Mouse (Mus musculus): Measurements from ENCODE around the gene Galnt2.
A peak's percentile ranks its signal among the peaks of the same experiment; 100 is the strongest.

Gene Galnt2

DNA sequence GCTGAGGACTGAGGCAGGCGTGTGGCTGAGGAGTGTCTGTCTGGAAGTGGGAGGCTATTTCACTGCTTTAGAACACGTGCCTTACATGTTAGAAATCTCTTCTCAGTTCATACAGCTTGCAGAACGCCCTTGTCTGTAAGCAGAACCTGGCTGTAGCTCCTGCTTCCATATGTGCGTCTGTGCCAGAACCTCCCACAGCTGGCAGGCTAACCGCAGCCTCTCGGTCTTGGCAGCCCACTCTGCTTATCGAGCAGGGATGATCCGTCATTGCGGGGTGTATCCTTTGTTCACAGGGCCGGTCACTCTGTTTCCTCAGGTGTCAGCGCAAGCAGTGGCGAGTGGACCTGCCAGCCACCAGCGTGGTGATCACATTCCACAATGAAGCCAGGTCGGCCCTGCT is 92.2 kb downstream of the Galnt2 start:
- no peak for DNase-seq (ENCODE audit: low spot score in 2 of 2)

DNA sequence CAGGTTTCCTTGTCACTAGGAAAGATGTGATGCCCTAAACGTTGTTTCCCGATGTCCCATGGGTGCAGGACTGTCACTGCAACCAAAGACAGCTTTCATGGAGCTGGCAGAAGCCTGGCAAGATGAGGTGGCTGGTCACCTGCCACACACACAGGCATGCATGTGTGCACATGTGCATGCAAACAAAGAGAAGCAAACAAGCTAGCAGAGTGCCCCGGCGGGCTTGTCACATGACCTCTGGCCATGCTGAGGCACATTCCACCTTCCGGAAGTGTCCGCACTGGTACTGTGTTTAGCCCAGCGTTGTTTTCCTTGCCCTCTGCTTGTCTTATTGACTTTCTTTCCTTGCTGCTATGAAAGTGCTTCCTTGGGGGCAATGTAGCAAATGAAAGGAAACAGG is 97.1 kb downstream of the Galnt2 start:
- no peak for DNase-seq (ENCODE audit: low spot score in 2 of 2)

GRCm38 (mm10) chr8:124329690-124330089 is 98.5 kb downstream of the Galnt2 start:
- DNase-seq (ENCODE audit: low spot score in 2 of 2), result no peak

- DNase-seq (ENCODE audit: low spot score in 2 of 2), result no peak
Measured at GRCm38 (mm10) chr8:124330433-124330832, 99.2 kb downstream of the Galnt2 start.

- no peak for DNase-seq (ENCODE audit: low spot score in 2 of 2)
Measured at GRCm38 (mm10) chr8:124331094-124331493, 99.9 kb downstream of the Galnt2 start.

GRCm38 (mm10) chr8:124331706-124332105 is 100.5 kb downstream of the Galnt2 start:
- no peak for DNase-seq (ENCODE audit: low spot score in 2 of 2)

GRCm38 (mm10) chr8:124336302-124336701 is 105.1 kb downstream of the Galnt2 start:
- no peak for DNase-seq (ENCODE audit: low spot score in 2 of 2)

GRCm38 (mm10) chr8:124339742-124340141 is 108.6 kb downstream of the Galnt2 start:
- no peak for DNase-seq (ENCODE audit: low spot score in 2 of 2)

DNA sequence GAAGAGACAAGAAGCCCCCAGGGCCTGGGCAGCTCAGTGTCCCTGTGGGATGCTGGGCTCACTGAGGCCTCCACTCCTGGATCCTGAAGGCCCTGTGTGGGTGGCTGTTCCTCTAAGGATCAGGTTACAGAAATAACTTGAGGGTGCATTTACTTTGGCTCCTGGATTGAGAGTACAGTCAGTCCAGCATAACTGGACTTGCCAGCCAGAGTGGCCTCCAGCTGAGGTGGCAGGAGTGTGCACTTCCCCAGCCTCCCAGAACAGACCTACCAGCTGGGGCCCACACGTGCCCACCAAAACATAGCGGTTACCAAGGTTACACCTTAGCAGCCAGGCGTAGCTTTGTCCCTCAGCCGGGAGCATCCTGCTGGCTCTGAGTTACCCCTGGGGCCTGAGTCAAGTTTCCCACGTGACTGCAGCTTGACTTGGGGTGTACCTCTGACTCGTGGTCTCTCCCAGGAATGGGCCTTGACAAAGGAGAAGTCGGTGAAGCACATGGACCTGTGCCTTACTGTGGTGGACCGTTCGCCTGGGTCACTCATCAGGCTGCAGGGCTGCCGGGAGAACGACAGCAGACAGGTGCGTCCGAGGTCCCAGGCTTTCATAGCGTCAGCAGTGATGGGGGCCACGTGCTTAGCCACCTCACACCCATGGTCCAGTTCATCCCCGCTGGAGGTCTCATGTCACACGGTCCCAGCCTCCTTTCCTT is 109.3 kb downstream of the Galnt2 start:
- DNase-seq (ENCODE audit: low spot score in 2 of 2), result no peak

DNA sequence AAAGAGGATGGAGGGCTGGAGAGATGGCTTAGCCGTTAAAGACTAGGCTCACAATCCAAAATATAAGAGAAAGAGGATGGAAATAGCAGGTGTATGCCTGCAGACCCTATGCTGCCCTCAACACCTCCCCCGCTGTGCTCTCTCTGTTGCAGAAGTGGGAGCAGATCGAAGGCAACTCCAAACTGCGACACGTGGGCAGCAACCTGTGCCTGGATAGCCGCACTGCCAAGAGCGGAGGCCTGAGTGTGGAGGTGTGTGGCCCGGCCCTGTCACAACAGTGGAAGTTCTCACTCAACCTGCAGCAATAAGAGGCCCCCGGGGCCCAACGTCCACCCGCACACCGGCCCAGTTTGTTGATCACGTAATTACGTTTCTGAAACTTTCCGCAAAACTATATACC is 112.0 kb downstream of the Galnt2 start:
- DNase-seq (ENCODE audit: low spot score in 2 of 2), result no peak

DNA sequence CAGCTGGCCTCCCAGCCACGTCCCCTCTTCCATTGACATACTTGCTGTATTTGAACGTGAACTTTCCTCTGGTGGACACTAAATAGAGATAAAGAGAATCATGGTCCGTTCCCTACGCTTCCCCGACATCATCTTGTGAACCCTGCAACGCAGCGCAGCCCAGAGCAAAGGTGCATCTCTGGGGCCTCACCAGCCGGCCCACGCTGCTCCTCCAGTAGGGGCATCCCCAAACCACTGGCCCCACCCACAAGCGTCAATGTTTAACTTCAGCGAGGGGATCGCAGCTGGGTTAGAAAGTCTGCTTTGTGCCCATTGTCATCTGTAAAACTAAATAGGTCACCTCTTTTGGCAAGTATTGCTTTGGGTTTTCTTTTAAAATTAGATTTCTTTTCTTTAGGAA is 112.8 kb downstream of the Galnt2 start:
- DNase-seq (ENCODE audit: low spot score in 2 of 2), result no peak

DNA sequence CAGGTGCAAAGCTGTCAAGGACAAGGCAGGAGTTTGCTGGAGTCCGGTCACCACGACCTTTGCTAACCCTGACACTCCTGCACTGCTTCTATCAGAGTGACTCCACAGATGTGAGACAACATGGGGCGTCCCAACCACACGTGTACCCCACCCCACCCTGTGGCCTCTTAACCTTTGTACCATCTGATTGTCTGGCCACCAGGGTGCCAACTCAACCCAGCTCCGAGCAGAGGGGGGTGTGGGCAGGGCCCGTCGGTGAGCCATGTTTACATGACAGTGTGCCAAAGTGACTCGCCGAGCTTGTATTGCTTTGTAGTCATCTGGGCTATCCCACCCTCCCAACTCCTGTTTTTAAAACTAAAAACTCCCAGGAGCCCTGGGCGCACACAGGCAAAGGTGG is 113.9 kb downstream of the Galnt2 start:
- DNase-seq (ENCODE audit: low spot score in 2 of 2), result no peak

- peak; percentile 46 to 84 for DNase-seq (ENCODE audit: low spot score in 2 of 2)
Measured at GRCm38 (mm10) chr8:124346852-124347523, 115.8 kb downstream of the Galnt2 start.

- DNase-seq (ENCODE audit: low spot score in 2 of 2), result no peak
Measured at GRCm38 (mm10) chr8:124348087-124348486, 116.9 kb downstream of the Galnt2 start.

DNA sequence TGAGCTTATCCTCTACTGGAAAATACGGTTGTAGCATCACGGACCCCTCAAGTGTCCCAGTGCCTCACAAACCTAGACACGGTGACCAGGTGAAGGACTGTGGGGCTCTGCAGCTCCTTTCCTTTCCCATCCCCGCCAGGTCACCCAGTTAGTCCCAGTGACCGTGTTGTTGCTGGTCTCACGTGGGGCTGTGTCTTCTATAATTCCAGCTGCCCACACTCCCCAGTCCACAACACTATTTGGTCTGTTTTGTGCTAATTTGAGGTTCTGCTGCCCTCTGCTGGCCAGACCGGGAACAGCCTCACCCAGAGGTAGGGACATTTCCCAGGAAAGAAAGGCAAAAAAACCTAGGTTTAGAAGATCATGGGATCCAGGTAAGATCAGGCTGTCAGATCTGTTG is 118.5 kb downstream of the Galnt2 start:
- DNase-seq (ENCODE audit: low spot score in 2 of 2), result peak; percentile 62 to 89

- no peak for DNase-seq (ENCODE audit: low spot score in 2 of 2)
Measured at GRCm38 (mm10) chr8:124351636-124352035, 120.4 kb downstream of the Galnt2 start.

DNA sequence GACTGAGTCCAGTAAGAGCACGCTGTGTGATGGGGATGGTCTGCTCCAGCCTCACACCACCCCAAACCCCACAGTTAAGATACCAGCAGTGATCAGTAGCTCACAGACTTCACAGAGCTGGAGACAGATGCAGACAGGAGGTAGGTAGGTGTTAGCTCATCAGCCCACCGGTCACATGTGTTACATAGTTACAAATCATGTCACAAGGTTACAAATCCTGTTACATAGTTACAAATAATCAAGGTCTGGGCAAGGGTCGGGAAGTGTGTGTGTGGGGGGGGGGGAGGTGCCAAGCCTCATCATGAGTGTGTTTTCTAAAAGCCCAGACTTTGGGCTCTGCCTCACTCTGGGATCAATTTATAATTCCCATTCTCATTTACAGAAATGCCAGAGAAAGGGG is 129.7 kb downstream of the Galnt2 start:
- DNase-seq (ENCODE audit: low spot score in 2 of 2), result no peak

DNA sequence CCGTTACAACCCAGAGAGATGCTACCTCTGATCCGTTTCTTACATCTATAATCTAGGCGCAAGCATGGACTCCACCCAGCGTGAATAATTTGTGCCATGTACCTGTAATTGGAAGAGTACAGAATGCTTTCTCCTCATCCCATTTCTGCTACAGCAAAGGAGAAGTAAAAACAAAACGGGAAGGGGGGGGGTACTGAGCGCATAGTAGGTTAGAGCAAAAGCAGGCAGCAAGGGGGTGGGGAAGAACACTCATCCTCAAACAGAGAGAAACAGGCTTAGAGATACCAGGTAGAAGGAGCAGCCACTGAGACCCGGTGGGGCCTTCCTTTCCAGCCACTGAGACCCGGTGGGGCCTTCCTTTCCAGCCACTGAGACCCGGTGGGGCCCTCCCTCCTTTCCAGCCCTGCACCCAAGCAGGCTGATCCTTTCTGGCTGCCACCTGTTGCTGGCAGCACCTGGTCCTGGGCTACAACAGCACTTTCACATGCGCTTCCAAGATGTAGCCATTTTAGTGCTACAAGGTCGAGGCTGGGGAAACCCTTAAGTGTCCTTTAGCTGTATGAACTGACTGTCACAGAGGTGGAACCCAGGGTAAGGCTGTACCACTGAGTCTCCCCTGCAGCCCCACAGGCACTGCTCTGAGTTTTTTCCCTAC is 130.7 kb downstream of the Galnt2 start:
- no peak for DNase-seq (ENCODE audit: low spot score in 2 of 2)

DNA sequence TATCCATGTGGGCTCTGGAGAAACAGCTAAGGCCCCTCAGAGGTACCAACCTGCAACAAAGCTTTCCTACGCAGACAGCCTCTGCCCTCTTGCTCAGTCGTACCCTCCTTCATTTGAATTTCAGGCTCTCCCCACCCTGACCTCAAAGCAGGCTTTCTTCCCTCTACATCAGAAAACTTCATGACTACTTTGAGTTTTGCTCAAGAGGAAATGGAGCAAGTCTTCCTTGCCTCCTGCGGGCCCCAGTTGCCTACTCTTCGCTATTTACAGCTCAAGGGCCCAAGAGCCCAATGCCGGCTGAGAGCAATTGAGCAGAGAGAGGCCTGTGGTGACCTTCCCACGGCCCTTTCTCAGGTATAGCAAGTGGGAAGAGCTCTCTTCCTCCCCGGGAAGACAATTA is 131.4 kb downstream of the Galnt2 start:
- DNase-seq (ENCODE audit: low spot score in 2 of 2), result no peak

GRCm38 (mm10) chr8:124363337-124363736 is 132.1 kb downstream of the Galnt2 start:
- no peak for DNase-seq (ENCODE audit: low spot score in 2 of 2)

DNA sequence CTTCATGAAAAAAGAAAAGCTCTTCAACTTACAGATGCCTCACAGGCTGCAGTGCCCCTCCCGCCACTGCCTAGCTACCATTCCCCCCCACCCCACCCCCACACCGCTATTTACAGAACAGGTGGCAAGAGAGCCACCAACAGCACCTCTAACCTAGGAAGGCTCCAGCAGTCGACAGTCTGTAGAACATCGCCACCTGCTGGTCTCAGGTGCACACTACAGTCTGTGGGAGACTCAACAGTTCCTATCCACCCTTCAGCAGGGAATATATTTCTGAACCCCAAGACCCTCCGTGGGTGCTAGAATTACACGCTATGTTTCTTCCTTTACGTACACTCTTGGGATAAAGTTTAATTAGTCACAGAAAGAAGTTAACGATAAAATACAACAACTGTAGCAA is 137.0 kb downstream of the Galnt2 start:
- peak; percentile 56 to 87 for DNase-seq (ENCODE audit: low spot score in 2 of 2)

- DNase-seq (ENCODE audit: low spot score in 2 of 2), result no peak
Measured at GRCm38 (mm10) chr8:124370422-124371183, 139.4 kb downstream of the Galnt2 start.

Measured in spleen, postnatal 4 days (tissue).